Mouse (Mus musculus): ENCODE results near the gene Lamb3. TPM values are rescaled to one million over a fixed set of nuclear protein-coding genes. Genes with fewer than 3 reads are reported as not detected.

Lamb3 gene
- total and polyA plus RNA-seq, 3 experiments, result 10.1 to 14.6 (median 12.3) TPM

- dilution Hi-C loops (cut with MboI; ENCODE audit: extremely low pct_ligation_motif_present, extremely low pct_unique_long_range_greater_than_20kb, low sequenced_read_pairs), result no loop called here
- H3K79me2 ChIP-seq (replicated peaks; ENCODE audit: control insufficient read depth, extremely low read depth, insufficient read depth, poor library complexity, severe bottlenecking), result no peaks in the 10 kb centered on the region
- no peak overlapping the region for H3K4me3 ChIP-seq (replicated peaks in 1 of 3; ENCODE audit: low read depth in 2 of 3, low read length in 2 of 3, poor library complexity in 1 of 3)
- H3K27me3 ChIP-seq (replicated peaks), result no peaks in the 10 kb centered on the region
- H3K4me2 ChIP-seq (ENCODE audit: insufficient read depth, low read depth, poor library complexity, severe bottlenecking), result no peak overlapping the region
- H3K9ac ChIP-seq (ENCODE audit: insufficient read depth, low read depth), result no peak overlapping the region
- TF ChIP-seq SIN3A (IDR thresholded peaks at IDR 0.05; ENCODE audit: low read length), result no peak
- TF ChIP-seq TCF12 (IDR thresholded peaks at IDR 0.05; ENCODE audit: low read depth, low read length), result no peak
- TF ChIP-seq HCFC1 (IDR thresholded peaks at IDR 0.05; ENCODE audit: low read depth, low read length), result no peak
- no peak for TF ChIP-seq ELF1 (IDR thresholded peaks at IDR 0.05; ENCODE audit: low read depth, low read length)
- no peak for TF ChIP-seq NELFE (IDR thresholded peaks at IDR 0.05; ENCODE audit: low read depth, low read length)
- TF ChIP-seq ETS1 (conservative IDR thresholded peaks at IDR 0.05; ENCODE audit: low read depth, low read length), result no peak
- TF ChIP-seq ZMIZ1 (IDR thresholded peaks at IDR 0.05; ENCODE audit: low read depth, low read length), result no peak
- no peak for TF ChIP-seq MAFK (IDR thresholded peaks at IDR 0.05; ENCODE audit: insufficient replicate concordance, low read length)
- no peak for TF ChIP-seq CTCF (conservative IDR thresholded peaks at IDR 0.05 in 1 of 2, IDR thresholded peaks at IDR 0.05 in 1 of 2; ENCODE audit: low read depth in 2 of 2, low read length in 2 of 2)
- TF ChIP-seq RAD21 (IDR thresholded peaks at IDR 0.05; ENCODE audit: low read depth, low read length), result no peak
- no peak for DNase-seq (ENCODE audit: extremely low read depth)
- peaks cover 5 to 15% of the 10 kb centered on the region in 2 experiments for H3K4me1 ChIP-seq (ENCODE audit: control insufficient read depth in 1 of 2, insufficient read depth in 2 of 2)
- in situ Hi-C loops (cut with MboI; ENCODE audit: low pct_ligation_motif_present, low pct_unique_long_range_greater_than_20kb, low sequenced_read_pairs), result loop anchor here (5.0 to 10.0 kb wide), 3 partner anchors 54 to 113 kb away; partner anchors contain the start of genes Camk1g and Lamb3
- no peaks in the 10 kb centered on the region for H3K36me3 ChIP-seq (replicated peaks in 1 of 2; ENCODE audit: control insufficient read depth in 1 of 2, insufficient read depth in 1 of 2, low read length in 1 of 2)
- no peaks in the 10 kb centered on the region for H3K9me3 ChIP-seq (replicated peaks; ENCODE audit: low read length)
- no peak overlapping the region for H3K27ac ChIP-seq (ENCODE audit: insufficient read depth, low read depth)
Observed at GRCm38 (mm10) chr1:193320398-193320797, 112.9 kb downstream of the Lamb3 start.

- Histone ChIP-seq H3K79me2 (replicated peaks; ENCODE audit: control insufficient read depth, extremely low read depth, insufficient read depth, poor library complexity, severe bottlenecking) (no peaks in the 10 kb centered on the region), H3K4me1 (ENCODE audit: control insufficient read depth in 1 of 2, insufficient read depth in 2 of 2) (no peaks in the 10 kb centered on the region), H3K9me3 (replicated peaks; ENCODE audit: low read length) (no peaks in the 10 kb centered on the region), H3K27ac (ENCODE audit: insufficient read depth, low read depth) (no peak overlapping the region), H3K27me3 (replicated peaks) (no peaks in the 10 kb centered on the region), H3K9ac (ENCODE audit: insufficient read depth, low read depth) (no peak overlapping the region), H3K4me3 (replicated peaks in 1 of 3; ENCODE audit: low read depth in 2 of 3, low read length in 2 of 3, poor library complexity in 1 of 3) (no peak overlapping the region), H3K36me3 (replicated peaks in 1 of 2; ENCODE audit: control insufficient read depth in 1 of 2, insufficient read depth in 1 of 2, low read length in 1 of 2) (no peaks in the 10 kb centered on the region), H3K4me2 (ENCODE audit: insufficient read depth, low read depth, poor library complexity, severe bottlenecking) (no peak overlapping the region)
- in situ Hi-C loops (cut with MboI; ENCODE audit: low pct_ligation_motif_present, low pct_unique_long_range_greater_than_20kb, low sequenced_read_pairs) (loop anchor here (5.0 to 10.0 kb wide), 3 partner anchors 51 to 116 kb away; partner anchors contain the start of genes Camk1g and Lamb3), dilution Hi-C loops (cut with MboI; ENCODE audit: extremely low pct_ligation_motif_present, extremely low pct_unique_long_range_greater_than_20kb, low sequenced_read_pairs) (no loop called here)
- no peak for TF ChIP-seq MAZ (IDR thresholded peaks at IDR 0.05; ENCODE audit: low read depth, low read length)
- TF ChIP-seq MAFK (IDR thresholded peaks at IDR 0.05; ENCODE audit: insufficient replicate concordance, low read length), result no peak
- TF ChIP-seq RCOR1 (conservative IDR thresholded peaks at IDR 0.05; ENCODE audit: low read depth, low read length), result no peak
- TF ChIP-seq E2F4 (IDR thresholded peaks at IDR 0.05; ENCODE audit: insufficient replicate concordance, low read depth, low read length), result no peak
- no peak for TF ChIP-seq ZMIZ1 (IDR thresholded peaks at IDR 0.05; ENCODE audit: low read depth, low read length)
- no peak for TF ChIP-seq MAX (IDR thresholded peaks at IDR 0.05; ENCODE audit: low read length)
- TF ChIP-seq UBTF (IDR thresholded peaks at IDR 0.05; ENCODE audit: low read depth, low read length), result no peak
- no peak for TF ChIP-seq ELF1 (IDR thresholded peaks at IDR 0.05; ENCODE audit: low read depth, low read length)
- no peak for TF ChIP-seq MXI1 (IDR thresholded peaks at IDR 0.05; ENCODE audit: low read depth, low read length)
- TF ChIP-seq IRF4 (IDR thresholded peaks at IDR 0.05; ENCODE audit: low read depth, low read length), result no peak
- DNase-seq (ENCODE audit: extremely low read depth), result no peak
Observed at GRCm38 (mm10) chr1:193323686-193324085, 116.2 kb downstream of the Lamb3 start.

All from CH12.LX (cell line).